Mouse (Mus musculus) heart, adult 8-10 months (tissue): Measurements from ENCODE around the gene Gm8300. TPM values are rescaled to one million over a fixed set of nuclear protein-coding genes. Genes with fewer than 3 reads are reported as not detected.
"Not testable (repeated sequence)": the region's sequence is repeated elsewhere in the genome, so short reads cannot be mapped to it uniquely, and the experiment has no call there.

Experiments used
- DNase-seq: peaks from one replicate; pipeline ENCODE4 v3.0.0; 2022; ENCODE audit warnings: low spot score
- total RNA-seq, 4 experiments: library from RNA; stranded (reverse); gene quantifications; 2 replicates each; pipeline ENCODE4 v1.2.4; 2022

Gene Gm8300
- total RNA-seq: not detected

- not testable (repeated sequence) for DNase-seq
Observed at GRCm38 (mm10) chr12:87514016-87514415, at the start of gene Gm8300. Gene Gm8300, plus strand, starts transcription at chr12:87514316.

- DNase-seq: no peak
Observed at GRCm38 (mm10) chr12:87464678-87465297, 49.3 kb upstream of the Gm8300 start.

- DNase-seq: no peak
Observed at GRCm38 (mm10) chr12:87470263-87471136, 43.6 kb upstream of the Gm8300 start.

DNA sequence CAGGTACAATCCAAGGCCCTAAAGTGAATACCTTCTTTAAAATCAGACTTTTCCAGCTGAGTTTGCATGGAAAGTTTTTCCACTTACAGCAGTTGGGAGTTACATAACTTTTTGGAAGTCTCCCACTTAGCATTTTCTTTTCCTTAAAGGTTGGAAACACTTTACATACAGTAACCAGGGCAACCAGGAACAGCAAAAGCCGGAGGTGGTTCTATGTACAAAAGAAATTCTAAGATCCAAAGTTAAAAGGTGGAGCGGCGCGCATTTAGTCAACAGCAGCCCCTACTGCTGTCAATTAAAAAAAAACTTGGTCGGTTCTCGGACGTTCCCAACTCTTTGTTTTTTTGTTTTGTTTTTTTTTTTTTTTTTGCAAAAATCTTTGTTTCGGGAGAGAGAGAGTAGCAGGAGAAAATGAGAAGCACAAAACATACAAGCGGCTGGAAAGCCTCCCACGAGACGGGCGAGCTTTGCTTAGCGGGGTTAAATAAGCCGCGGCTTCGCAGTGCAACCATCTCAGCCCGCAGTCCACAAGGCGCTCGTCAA lies 42.6 kb upstream of the Gm8300 start:
- no peak for DNase-seq

- DNase-seq: peak; percentile 95
Observed at GRCm38 (mm10) chr12:87471964-87472786, 41.9 kb upstream of the Gm8300 start, which contains the start of gene Snw1. Gene Snw1, minus strand, starts transcription at chr12:87472274.

GRCm38 (mm10) chr12:87474756-87475155 lies 39.4 kb upstream of the Gm8300 start:
- DNase-seq: no peak

DNA sequence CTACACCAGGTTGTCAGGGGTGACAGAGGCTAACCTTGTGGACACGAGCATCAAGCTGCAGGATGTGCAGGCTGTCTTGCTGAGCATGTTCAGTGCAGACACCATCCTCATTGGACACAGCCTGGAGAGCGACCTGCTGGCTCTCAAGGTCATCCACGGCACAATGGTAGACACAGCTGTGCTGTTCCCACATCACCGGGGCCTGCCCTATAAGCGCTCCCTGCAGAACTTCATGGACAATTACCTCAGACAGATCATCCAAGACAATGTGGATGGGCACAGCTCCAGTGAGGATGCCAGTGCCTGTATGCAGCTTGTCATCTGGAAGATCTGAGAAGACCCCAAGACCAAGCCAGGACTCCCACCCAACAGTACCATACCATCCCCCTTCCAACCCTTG lies 31.6 kb upstream of the Gm8300 start:
- DNase-seq: not testable (repeated sequence)

- not testable (repeated sequence) for DNase-seq
Observed at GRCm38 (mm10) chr12:87488683-87489082, 25.4 kb upstream of the Gm8300 start.

- DNase-seq: not testable (repeated sequence)
Observed at GRCm38 (mm10) chr12:87494421-87494820, 19.7 kb upstream of the Gm8300 start, which contains the start of gene Gm5788. Gene Gm5788, plus strand, starts transcription at chr12:87494721.

DNA sequence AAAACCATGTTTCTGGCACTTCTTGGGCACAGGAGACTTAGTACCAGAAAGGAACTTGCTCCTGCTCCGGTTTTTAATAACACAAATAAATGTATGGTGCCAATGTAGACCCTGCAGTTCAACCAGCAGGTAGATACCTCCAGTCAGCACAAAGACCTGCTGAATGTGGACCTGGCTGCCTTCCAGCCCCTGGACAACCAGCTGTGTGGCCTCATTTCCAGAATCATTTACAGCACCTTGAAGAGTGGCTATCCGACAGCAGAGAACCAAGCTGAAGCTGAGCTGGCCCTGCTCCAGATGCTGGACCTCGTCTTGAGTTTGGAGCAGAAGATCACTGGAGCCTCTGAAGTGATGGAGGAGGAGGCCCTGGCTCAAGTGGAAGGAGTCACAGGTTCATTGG lies 5.5 kb downstream of the Gm8300 start:
- DNase-seq: not testable (repeated sequence)

DNA sequence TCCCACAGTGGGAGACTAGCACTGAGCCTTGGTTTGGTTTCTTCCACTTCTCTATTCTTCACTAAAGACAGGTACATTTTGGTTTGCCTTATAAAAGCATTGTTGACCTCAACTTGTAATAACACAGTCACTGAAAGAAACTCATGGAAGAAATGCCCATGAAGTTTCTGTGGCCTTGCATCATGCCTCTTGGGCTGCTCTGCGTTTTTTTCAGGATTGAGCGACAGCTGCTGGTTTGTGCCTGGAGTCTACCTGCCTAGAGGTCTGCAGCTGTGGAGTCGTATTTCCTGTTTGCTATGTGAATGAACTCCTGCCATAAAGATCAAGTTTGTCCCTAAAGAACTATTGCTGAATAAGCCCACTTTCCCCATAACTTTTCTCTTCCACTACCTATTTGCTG lies 29.8 kb downstream of the Gm8300 start:
- no peak for DNase-seq

- DNase-seq: not testable (repeated sequence)
Observed at GRCm38 (mm10) chr12:87550628-87551027, 36.5 kb downstream of the Gm8300 start.

Other genes with a start within 250 kb of the Gm8300 start
- 10 to 100 TPM; 23.5 to 25.1 (median 24.0) TPM for gene Vipas39, start 248.1 kb upstream of the Gm8300 start, total RNA-seq
- 100 to 1,000 TPM; 120 to 139 (median 131) TPM for gene Ahsa1, start 247.8 kb upstream of the Gm8300 start, total RNA-seq
- gene Ism2, start 214.6 kb upstream of the Gm8300 start, total RNA-seq: not detected
- 10 to 100 TPM; 18.9 to 30.4 (median 20.9) TPM for gene Sptlc2, start 126.0 kb upstream of the Gm8300 start, total RNA-seq
- 100 to 1,000 TPM; 162 to 197 (median 180) TPM for gene Slirp, start 70.4 kb upstream of the Gm8300 start, total RNA-seq
- gene Alkbh1, start 70.3 kb upstream of the Gm8300 start, total RNA-seq: 10 to 100 TPM in 2 of 4 experiments, 1 to 10 TPM in 2; 7.9 to 11.0 (median 9.7) TPM
- 10 to 100 TPM; 40.2 to 51.7 (median 44.9) TPM for gene Snw1, start 42.0 kb upstream of the Gm8300 start, total RNA-seq
- gene Gm5788, start 19.6 kb upstream of the Gm8300 start, total RNA-seq: not detected
- gene Oog1, start 88.4 kb downstream of the Gm8300 start, total RNA-seq: not detected
- not detected for gene Gm4027, start 104.6 kb downstream of the Gm8300 start, total RNA-seq
- gene Gm16381, start 130.3 kb downstream of the Gm8300 start, total RNA-seq: not detected